ENCODE assay signal across 7 mouse cellular contexts in genomic region chr9:13827406-13828086, GRCm38 (mm10). TPM values are rescaled to one million over a fixed set of nuclear protein-coding genes. Genes with fewer than 3 reads are reported as not detected.
DNase-seq lines count a peak whose midpoint lies in the region; ATAC-seq and TF ChIP-seq lines count a peak whose summit lies in the region.

Gene Fam76b, plus strand, starts transcription at chr9:13827716.

- under 1% methylated on average over 67 of the region's 67 CpGs for WGBS in embryonic facial prominence, embryonic 10.5 days
- WGBS in intestine, postnatal 0 days, result under 1% methylated on average over 58 of the region's 67 CpGs
- under 1% methylated on average over 58 of the region's 67 CpGs for WGBS in midbrain, embryonic 12.5 days
- under 1% methylated on average over 67 of the region's 67 CpGs for WGBS in small intestine, adult 2 months

- intact Hi-C loops in left cerebral cortex, postnatal 4 days (cut with DNase I), result loop anchor here (5.0 kb wide), 1 partner anchor 595 kb away; no protein-coding TSS in a partner anchor

- peak within 1 kb of the TSS; percentile 80 for H3K4me2 ChIP-seq in intestine, postnatal 0 days (replicated peaks; ENCODE audit: low read depth)
- H3K4me2 ChIP-seq in midbrain, embryonic 12.5 days (replicated peaks), result peak within 1 kb of the TSS; percentile 75

- no peaks in the 10 kb centered on the region for H3K9me3 ChIP-seq in embryonic facial prominence, embryonic 10.5 days
- H3K9me3 ChIP-seq in intestine, postnatal 0 days (ENCODE audit: control insufficient read depth), result no peaks in the 10 kb centered on the region
- no peaks in the 10 kb centered on the region for H3K9me3 ChIP-seq in midbrain, embryonic 12.5 days

- TF ChIP-seq CTCF in intestine, postnatal 0 days (IDR thresholded peaks at IDR 0.05; ENCODE audit: low read depth), result no peak
- no peak for TF ChIP-seq CTCF in small intestine, adult 2 months (IDR thresholded peaks at IDR 0.05; ENCODE audit: extremely low read depth, insufficient read length, insufficient replicate concordance, low read depth, low read length)

- peaks cover 27% of the 10 kb centered on the region for H3K4me1 ChIP-seq in embryonic facial prominence, embryonic 10.5 days
- no peaks in the 10 kb centered on the region; the same call in 1 of the 2 replicates for H3K4me1 ChIP-seq in intestine, postnatal 0 days (replicated peaks; ENCODE audit: control insufficient read depth, insufficient read depth, low read length)
- peaks cover 23% of the 10 kb centered on the region for H3K4me1 ChIP-seq in midbrain, embryonic 12.5 days
- peaks cover 3% of the 10 kb centered on the region; the same call in 1 of the 2 replicates for H3K4me1 ChIP-seq in small intestine, adult 2 months (ENCODE audit: control insufficient read depth, insufficient read depth, insufficient read length, low read length)

- peak; percentile 94 for ATAC-seq in intestine, postnatal 0 days
- peak; percentile 96 for ATAC-seq in midbrain, embryonic 12.5 days (ENCODE audit: low FRiP score, low read depth)

- H3K9ac ChIP-seq in intestine, postnatal 0 days (ENCODE audit: low read depth, low read length), result peak within 1 kb of the TSS; percentile 90
- H3K9ac ChIP-seq in midbrain, embryonic 12.5 days (replicated peaks), result peak within 1 kb of the TSS; percentile 90

- peak within 1 kb of the TSS; percentile 79 for H3K4me3 ChIP-seq in embryonic facial prominence, embryonic 10.5 days
- peak within 1 kb of the TSS; percentile 71 for H3K4me3 ChIP-seq in intestine, postnatal 0 days (ENCODE audit: low read depth, low read length)
- peak within 1 kb of the TSS; percentile 89 for H3K4me3 ChIP-seq in midbrain, embryonic 12.5 days
- peak within 1 kb of the TSS; percentile 91 for H3K4me3 ChIP-seq in small intestine, adult 2 months (ENCODE audit: low read depth, low read length)

- no peaks in the 10 kb centered on the region for H3K27me3 ChIP-seq in embryonic facial prominence, embryonic 10.5 days (replicated peaks; ENCODE audit: low read depth, poor library complexity, severe bottlenecking)
- no peaks in the 10 kb centered on the region for H3K27me3 ChIP-seq in intestine, postnatal 0 days (replicated peaks; ENCODE audit: control insufficient read depth, insufficient read depth, low read length)
- H3K27me3 ChIP-seq in midbrain, embryonic 12.5 days, result no peaks in the 10 kb centered on the region
- H3K27me3 ChIP-seq in small intestine, adult 2 months (ENCODE audit: control insufficient read depth, insufficient read depth, low read length), result no peaks in the 10 kb centered on the region

- peak; percentile 77 for TF ChIP-seq POLR2A in small intestine, adult 2 months (IDR thresholded peaks at IDR 0.05; ENCODE audit: low read depth, low read length)

- peak; percentile 99 for DNase-seq in adrenal gland, postnatal 10 days
- DNase-seq in embryonic facial prominence, embryonic 10.5 days (ENCODE audit: low spot score), result peak; percentile 99
- DNase-seq in gonadal fat pad, adult 2 months (ENCODE audit: low read depth), result peak; percentile 97
- DNase-seq in left cerebral cortex, postnatal 4 days, result peak; percentile 99

- H3K27ac ChIP-seq in embryonic facial prominence, embryonic 10.5 days (replicated peaks), result peak within 1 kb of the TSS; percentile 99
- H3K27ac ChIP-seq in intestine, postnatal 0 days (ENCODE audit: low read depth, low read length), result peak within 1 kb of the TSS; percentile 99
- peak within 1 kb of the TSS; percentile 98 for H3K27ac ChIP-seq in midbrain, embryonic 12.5 days (replicated peaks)
- H3K27ac ChIP-seq in small intestine, adult 2 months (ENCODE audit: insufficient read depth, low read depth, low read length), result peak within 1 kb of the TSS; percentile 92

- peaks cover 54% of the 10 kb centered on the region for H3K36me3 ChIP-seq in embryonic facial prominence, embryonic 10.5 days (replicated peaks)
- peaks cover 15% of the 10 kb centered on the region for H3K36me3 ChIP-seq in intestine, postnatal 0 days (ENCODE audit: control insufficient read depth, insufficient read depth)
- peaks cover 25% of the 10 kb centered on the region for H3K36me3 ChIP-seq in midbrain, embryonic 12.5 days
- peaks cover 13% of the 10 kb centered on the region for H3K36me3 ChIP-seq in small intestine, adult 2 months (ENCODE audit: control insufficient read depth, insufficient read depth, low read length)

RNA-seq across cellular contexts. Expression of gene Fam76b, which starts in this region (rescaled TPM):
- 10 to 100 TPM; 20.0 to 32.4 TPM for total RNA-seq in adrenal gland, postnatal 10 days (2021)
- polyA plus RNA-seq in embryonic facial prominence, embryonic 10.5 days (2016; fragmentation: Nextera tagmentation; extraction: Ambion mirVana), result 20.1 and 23.0 TPM in 2 replicates
- polyA plus RNA-seq in gonadal fat pad, adult 2 months (2012; rRNA removed), result 7.0 and 7.7 TPM in 2 replicates
- 10.9 and 11.9 TPM in 2 replicates for polyA plus RNA-seq in intestine, postnatal 0 days (2015; fragmentation: Nextera tagmentation; extraction: Ambion mirVana)
- 10 to 100 TPM; 36.4 to 37.2 TPM for total RNA-seq in left cerebral cortex, postnatal 4 days (2021)
- polyA plus RNA-seq in midbrain, embryonic 12.5 days (2016; fragmentation: Nextera tagmentation; extraction: Ambion mirVana), result 32.6 and 33.0 TPM in 2 replicates
- 3.5 and 7.4 TPM in 2 replicates for polyA plus RNA-seq in small intestine, adult 2 months (2012; rRNA removed)

Comparison
In these comparisons a context has a peak if more than half of its experiments do, and no peak if none do; other contexts are left out.
1. Peak in every context shown above with its lines: DNase-seq, ATAC-seq, H3K4me3 ChIP-seq and H3K27ac ChIP-seq.